Mouse (Mus musculus): ENCODE measurements around the gene Pcmt1. TPM values are rescaled to one million over a fixed set of nuclear protein-coding genes. Genes with fewer than 3 reads are reported as not detected.

Gene Pcmt1
- total RNA-seq (2021): 100 to 1,000 TPM; 106 to 110 TPM

DNA sequence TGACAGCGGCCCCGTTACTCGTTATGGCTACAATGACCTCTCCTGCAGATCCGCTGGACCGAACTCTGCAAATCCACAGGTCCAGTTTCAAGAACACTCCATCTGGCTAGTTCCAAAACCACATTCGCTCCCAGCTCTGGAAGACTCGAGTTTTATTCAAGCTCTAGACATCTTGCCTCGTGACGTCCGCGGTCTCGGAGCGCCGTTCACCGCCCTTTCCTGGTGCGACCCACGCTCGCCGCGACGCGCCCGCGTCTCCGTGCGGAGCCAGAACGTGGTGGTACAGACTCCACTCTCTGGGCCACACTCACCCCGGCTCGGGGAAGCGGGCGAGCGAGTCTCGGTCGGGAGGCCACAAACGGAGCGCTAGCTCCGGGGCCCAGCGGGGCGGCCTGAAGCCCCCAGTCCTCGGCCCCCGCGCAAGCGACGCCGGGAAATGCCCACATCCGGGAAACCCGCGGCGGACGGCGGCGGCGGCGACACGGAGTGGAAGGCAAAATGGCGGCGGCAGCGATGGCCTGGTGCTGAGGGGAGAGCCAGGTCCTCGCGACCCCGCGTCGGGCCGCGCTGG, at the start of gene Pcmt1, which contains the start of gene Lats1:
Gene Pcmt1, minus strand, starts transcription at position 406 of the 571 bp plus-strand sequence.
Gene Lats1, plus strand, starts transcription at position 484 of the 571 bp plus-strand sequence.
- peak; percentile 92 for DNase-seq

DNA sequence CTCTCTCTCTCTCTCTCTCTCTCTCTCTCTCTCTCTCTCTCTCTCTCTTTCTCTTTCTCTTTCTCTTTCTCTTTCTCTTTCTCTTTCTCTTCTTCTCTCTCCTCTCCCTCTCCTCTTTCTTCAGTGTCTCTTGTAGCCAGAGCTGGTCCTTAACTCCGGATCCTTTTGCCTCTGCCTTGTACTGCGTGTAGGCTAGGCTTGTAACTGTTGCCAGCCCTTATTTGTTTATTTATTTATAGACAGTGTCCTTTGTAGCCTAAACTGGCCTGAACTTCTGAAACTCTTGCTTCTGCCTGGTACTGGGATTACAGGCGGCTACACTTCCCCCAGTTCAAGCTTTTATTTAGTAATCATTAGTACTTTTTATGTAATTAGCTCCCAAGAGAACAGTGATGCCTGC, 46.1 kb upstream of the Pcmt1 start:
- DNase-seq: no peak

- no peak for DNase-seq
Observed at GRCm38 (mm10) chr10:7726501-7726812, 45.5 kb upstream of the Pcmt1 start.

- DNase-seq: peak; percentile 96
Observed at GRCm38 (mm10) chr10:7725751-7726500, 45.0 kb upstream of the Pcmt1 start, which contains the start of gene Katna1. Gene Katna1, plus strand, starts transcription at chr10:7726000.

DNA sequence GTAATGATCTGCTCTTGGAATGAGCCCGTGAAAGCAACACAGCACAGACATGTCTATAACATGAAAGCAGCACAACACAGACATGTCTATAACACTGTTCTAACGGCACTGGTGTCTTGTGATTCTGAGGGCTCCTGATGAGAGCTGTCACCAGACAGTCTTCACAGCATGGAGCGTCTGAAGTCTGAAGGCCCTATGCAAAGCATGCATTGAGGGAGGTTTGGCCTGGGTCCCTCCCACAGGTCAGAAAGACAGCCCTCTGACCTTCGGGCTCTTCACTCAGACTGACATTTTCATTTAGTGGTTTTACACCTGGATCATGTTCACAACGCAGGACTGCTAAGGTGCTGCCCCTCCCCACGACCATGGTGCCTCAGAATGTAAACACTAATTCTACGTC, 34.1 kb upstream of the Pcmt1 start:
- DNase-seq: no peak

- no peak for DNase-seq
Observed at GRCm38 (mm10) chr10:7712506-7712905, 31.6 kb upstream of the Pcmt1 start.

- DNase-seq: no peak
Observed at GRCm38 (mm10) chr10:7710121-7710520, 29.2 kb upstream of the Pcmt1 start.

GRCm38 (mm10) chr10:7702586-7702985, 21.6 kb upstream of the Pcmt1 start:
- no peak for DNase-seq

GRCm38 (mm10) chr10:7700120-7700519, 19.2 kb upstream of the Pcmt1 start:
- DNase-seq: no peak

- DNase-seq: no peak
Observed at GRCm38 (mm10) chr10:7695286-7695685, 14.3 kb upstream of the Pcmt1 start.

- DNase-seq: no peak
Observed at GRCm38 (mm10) chr10:7686902-7687301, 6.0 kb upstream of the Pcmt1 start.

- DNase-seq: no peak
Observed at GRCm38 (mm10) chr10:7682249-7682648, 1.3 kb upstream of the Pcmt1 start.

DNA sequence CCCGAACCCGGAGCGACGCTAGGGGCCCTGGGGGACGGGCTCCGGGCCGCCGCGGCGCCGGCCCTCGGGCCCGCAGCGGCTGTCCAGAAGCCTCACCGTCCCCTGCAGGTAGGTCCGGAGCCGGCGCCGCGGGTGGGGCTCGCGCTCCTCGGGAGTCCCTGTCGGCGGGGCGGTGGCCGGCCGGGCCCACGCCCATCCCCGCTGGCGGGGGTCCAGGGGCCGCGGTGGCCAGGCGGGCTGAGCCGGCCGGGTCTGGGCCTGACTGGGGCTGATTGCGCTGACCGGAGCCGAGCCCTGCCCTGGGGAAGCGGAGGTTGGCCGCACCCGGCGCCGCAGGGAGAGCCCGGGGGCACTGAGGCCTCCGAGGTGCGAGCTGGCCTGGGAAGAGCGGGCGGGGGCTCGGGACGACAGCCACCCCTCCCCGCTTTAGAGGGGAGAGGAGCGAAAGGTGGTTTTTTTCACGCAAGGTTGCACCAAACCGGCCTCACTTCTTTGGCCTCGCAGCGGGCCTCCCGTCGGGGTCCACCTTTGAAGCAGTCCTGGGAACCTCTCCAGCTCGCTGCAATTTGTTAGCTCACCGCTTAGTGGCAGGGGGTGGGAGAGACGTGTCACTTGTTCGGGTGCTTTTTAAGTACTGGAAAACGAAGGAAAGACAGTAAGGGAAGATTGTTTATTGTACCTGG, 548 bp upstream of the Pcmt1 start:
- peak; percentile 87 for DNase-seq

DNA sequence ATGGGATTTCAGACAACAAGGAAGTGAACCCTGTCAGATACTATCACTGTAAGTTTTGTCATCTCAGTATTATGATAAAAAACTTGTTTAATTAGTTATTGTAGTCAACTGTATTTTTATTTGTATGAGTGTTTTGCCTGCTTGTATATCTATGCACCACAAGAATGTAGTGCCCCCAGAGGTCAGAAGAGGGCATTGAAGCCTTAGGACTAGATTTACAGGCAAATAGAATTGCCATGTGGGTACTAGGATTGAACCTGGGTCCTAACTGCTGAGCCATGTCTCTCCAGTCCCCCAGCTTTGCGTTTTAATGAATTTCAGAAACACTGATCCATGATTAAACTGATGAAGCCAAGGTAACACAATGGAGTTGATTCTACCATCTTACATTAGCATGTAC, 7.3 kb downstream of the Pcmt1 start:
- DNase-seq: peak; percentile 26

GRCm38 (mm10) chr10:7667342-7667802, 13.6 kb downstream of the Pcmt1 start, which contains the start of gene Nup43:
Gene Nup43, plus strand, starts transcription at chr10:7667503.
- peak; percentile 93 for DNase-seq

- DNase-seq: no peak
Observed at GRCm38 (mm10) chr10:7664889-7665288, 16.0 kb downstream of the Pcmt1 start.

GRCm38 (mm10) chr10:7664027-7664526, 16.9 kb downstream of the Pcmt1 start:
- no peak for DNase-seq

DNA sequence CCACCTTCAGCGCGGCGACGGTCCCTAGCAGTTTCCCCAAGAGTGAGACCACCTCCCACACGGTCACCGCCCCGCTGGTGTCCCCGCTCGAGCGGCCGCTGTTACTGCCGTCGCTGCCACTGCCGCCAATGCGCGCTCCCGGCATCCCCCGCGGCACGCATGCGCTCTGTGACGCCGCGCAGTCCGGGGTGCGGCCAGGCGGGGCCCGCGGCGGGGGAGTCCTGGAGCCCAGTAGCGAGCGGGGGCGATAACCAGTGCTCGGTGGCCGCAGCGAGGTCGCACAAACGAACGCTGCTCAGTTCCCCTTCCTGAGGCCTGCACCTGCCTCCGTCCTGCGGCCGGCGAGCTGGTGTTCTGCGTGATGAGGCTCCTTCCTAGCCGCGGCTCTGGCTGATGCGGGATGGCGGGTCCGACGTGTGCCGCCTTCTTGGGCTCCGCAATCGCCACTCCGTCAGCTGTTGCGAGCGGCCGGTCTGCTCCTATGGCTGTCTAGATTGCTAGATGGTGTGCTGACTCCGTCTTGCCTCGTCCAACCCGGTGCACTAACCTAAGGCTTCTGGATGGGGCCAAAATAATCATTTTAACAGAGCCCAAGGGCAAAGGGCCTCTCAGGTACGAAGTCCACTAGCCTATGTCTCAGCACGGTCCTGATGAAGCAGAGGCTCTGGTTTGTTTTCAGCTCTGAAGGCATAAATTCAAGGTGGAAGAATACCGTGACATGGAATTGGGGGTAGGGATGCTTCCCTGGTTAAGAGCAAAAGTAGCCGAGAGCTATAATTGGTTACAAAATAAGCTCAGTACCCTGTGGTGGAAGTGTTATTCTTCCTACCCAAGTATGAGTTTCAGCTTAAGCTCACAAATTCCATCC, 17.5 kb downstream of the Pcmt1 start:
- DNase-seq: peak; percentile 95

DNA sequence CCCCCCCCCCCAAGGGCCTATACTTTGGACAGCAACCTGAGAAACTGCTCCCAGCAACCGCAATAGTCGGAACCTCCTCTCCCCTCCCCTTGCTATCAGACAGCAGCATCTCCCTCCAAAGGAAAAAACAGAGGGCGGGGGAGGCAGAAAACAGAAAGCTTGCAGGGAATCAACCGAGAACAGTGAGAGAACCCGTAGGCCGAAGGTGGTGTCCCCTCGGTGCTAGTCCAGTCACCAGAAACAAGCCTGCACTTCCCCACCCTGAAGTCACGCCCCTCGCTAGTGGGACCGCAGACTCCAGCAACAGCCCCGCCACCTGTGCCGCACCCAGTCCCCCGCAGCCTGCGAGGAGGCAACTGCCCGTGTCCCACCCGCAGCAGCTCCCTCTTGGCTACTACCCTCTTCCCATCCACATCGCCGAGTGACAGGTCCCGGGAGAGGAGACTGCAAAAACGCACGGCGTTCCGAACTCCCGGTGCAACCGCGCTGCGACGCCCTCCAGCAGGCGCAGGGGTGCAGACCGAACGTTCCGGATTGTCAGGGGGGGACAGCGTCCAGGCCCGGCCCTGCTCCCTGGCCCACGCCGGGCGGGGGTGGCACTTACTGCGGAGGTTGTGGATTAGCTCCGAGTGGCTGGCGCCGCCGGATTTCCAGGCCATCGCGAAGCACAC, 18.3 kb downstream of the Pcmt1 start:
- peak; percentile 83 for DNase-seq

- DNase-seq: no peak
Observed at GRCm38 (mm10) chr10:7651057-7651456, 29.9 kb downstream of the Pcmt1 start.

DNA sequence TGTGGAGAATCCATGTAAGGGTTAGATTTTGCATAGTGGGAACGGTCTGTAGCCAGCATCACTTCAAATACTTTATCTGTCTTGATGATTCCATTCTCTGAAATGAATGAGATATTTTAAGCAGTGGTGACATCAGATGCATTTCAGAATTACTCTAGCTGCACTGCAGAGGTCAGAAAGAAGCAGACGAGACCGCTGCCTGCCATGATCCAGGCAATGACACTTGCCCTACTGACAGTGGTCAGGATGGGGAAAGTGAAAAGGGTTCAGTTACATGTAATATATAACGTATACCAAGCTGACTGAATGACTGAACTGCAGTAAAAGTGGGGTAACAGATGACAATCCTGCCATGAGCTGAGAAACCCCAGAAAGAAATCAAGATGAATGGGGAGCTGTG, 31.9 kb downstream of the Pcmt1 start:
- no peak for DNase-seq

- DNase-seq: no peak
Observed at GRCm38 (mm10) chr10:7645911-7646310, 35.0 kb downstream of the Pcmt1 start.

Data from heart, postnatal 4 days (tissue).